Mouse (Mus musculus): ENCODE results near the gene 4930522L14Rik. TPM values are rescaled to one million over a fixed set of nuclear protein-coding genes. Genes with fewer than 3 reads are reported as not detected.
"Not testable (repeated sequence)": the region's sequence is repeated elsewhere in the genome, so short reads cannot be mapped to it uniquely, and the experiment has no call there.

Gene 4930522L14Rik
- 11.9 and 14.0 TPM in 2 replicates for polyA plus RNA-seq (2014; fragmentation: Nextera tagmentation; extraction: Ambion mirVana)

GRCm38 (mm10) chr5:109751391-109752071, at the start of gene 4930522L14Rik:
4930522L14Rik (minus strand) TSS chr5:109751886.
- peak; percentile 97 for ATAC-seq (ENCODE audit: insufficient number of reproducible peaks, insufficient read depth, low FRiP score, low read depth)
- not testable (repeated sequence) for H3K27me3 ChIP-seq (ENCODE audit: control insufficient read depth, insufficient read depth, low read length); H3K36me3 ChIP-seq (ENCODE audit: control insufficient read depth, insufficient read depth, low read length); H3K9me3 ChIP-seq (ENCODE audit: control insufficient read depth, low read depth, low read length); H3K4me1 ChIP-seq (ENCODE audit: control insufficient read depth, insufficient read depth, low read length)
- Histone ChIP-seq H3K4me3 (ENCODE audit: low read depth, low read length) (peak within 1 kb of the TSS; percentile 57), H3K4me2 (replicated peaks; ENCODE audit: low read depth, low read length) (peak within 1 kb of the TSS; percentile 51), H3K9ac (replicated peaks; ENCODE audit: low read depth, low read length) (peak within 1 kb of the TSS; percentile 53; the same call in 1 of the 2 replicates), H3K27ac (ENCODE audit: low read length) (peak within 1 kb of the TSS; percentile 48; the same call in 1 of the 2 replicates)
- WGBS, result under 1% methylated on average over 23 of the region's 25 CpGs

DNA sequence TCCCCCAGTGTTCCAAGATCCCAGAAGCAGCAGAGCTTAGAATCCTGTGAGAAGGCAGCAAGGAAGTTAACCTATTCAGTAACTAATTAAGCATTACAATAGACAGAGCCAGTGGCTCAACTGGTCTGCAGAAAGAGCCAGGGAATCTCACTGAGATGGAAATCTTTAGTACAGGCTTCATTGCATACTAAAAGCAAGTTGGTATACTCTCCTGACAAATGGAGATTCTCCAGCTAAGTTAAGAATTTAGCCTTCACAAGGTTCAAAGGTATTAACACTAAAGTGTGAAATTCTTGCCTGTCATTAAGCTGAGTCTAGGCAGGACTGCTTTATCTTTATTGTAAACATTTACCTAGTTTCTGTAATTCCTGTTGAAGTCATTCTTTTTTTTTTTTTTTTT, 49.8 kb upstream of the 4930522L14Rik start:
- not testable (repeated sequence) for H3K4me3 ChIP-seq (ENCODE audit: low read depth, low read length); H3K9me3 ChIP-seq (ENCODE audit: control insufficient read depth, low read depth, low read length); H3K4me1 ChIP-seq (ENCODE audit: control insufficient read depth, insufficient read depth, low read length); H3K27ac ChIP-seq (ENCODE audit: low read length); H3K4me2 ChIP-seq (replicated peaks; ENCODE audit: low read depth, low read length); H3K9ac ChIP-seq (replicated peaks; ENCODE audit: low read depth, low read length); ATAC-seq (ENCODE audit: insufficient number of reproducible peaks, insufficient read depth, low FRiP score, low read depth); H3K36me3 ChIP-seq (ENCODE audit: control insufficient read depth, insufficient read depth, low read length); H3K27me3 ChIP-seq (ENCODE audit: control insufficient read depth, insufficient read depth, low read length)

DNA sequence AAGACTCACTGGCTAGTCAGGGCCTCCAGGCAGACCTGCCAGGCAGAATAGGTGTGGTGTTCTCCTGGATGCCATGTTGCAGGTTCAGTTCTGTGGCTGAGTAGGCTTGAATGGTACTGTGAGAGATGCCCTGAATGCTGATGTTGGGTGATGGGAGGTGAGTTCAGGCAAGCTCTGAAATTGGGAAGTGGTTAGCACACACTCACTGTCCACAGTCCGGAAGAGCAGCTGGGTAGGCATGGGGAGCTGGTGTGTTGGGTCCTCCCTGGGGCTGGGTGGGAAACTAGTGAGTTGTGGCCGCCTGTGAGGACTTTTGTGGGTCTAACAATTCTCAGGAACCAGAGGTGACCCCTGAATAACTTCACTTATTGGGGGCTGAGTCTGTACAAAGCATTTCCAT, 48.3 kb upstream of the 4930522L14Rik start:
- not testable (repeated sequence) for ATAC-seq (ENCODE audit: insufficient number of reproducible peaks, insufficient read depth, low FRiP score, low read depth); H3K4me1 ChIP-seq (ENCODE audit: control insufficient read depth, insufficient read depth, low read length); H3K9ac ChIP-seq (replicated peaks; ENCODE audit: low read depth, low read length); H3K9me3 ChIP-seq (ENCODE audit: control insufficient read depth, low read depth, low read length); H3K27ac ChIP-seq (ENCODE audit: low read length); H3K4me3 ChIP-seq (ENCODE audit: low read depth, low read length); H3K4me2 ChIP-seq (replicated peaks; ENCODE audit: low read depth, low read length); H3K27me3 ChIP-seq (ENCODE audit: control insufficient read depth, insufficient read depth, low read length); H3K36me3 ChIP-seq (ENCODE audit: control insufficient read depth, insufficient read depth, low read length)
- 49% methylated on average over 2 of the region's 2 CpGs for WGBS

GRCm38 (mm10) chr5:109797017-109797416, 45.3 kb upstream of the 4930522L14Rik start:
- not testable (repeated sequence) for H3K4me3 ChIP-seq (ENCODE audit: low read depth, low read length); H3K27ac ChIP-seq (ENCODE audit: low read length); H3K27me3 ChIP-seq (ENCODE audit: control insufficient read depth, insufficient read depth, low read length); H3K4me1 ChIP-seq (ENCODE audit: control insufficient read depth, insufficient read depth, low read length); H3K9ac ChIP-seq (replicated peaks; ENCODE audit: low read depth, low read length); H3K9me3 ChIP-seq (ENCODE audit: control insufficient read depth, low read depth, low read length); H3K4me2 ChIP-seq (replicated peaks; ENCODE audit: low read depth, low read length); ATAC-seq (ENCODE audit: insufficient number of reproducible peaks, insufficient read depth, low FRiP score, low read depth); H3K36me3 ChIP-seq (ENCODE audit: control insufficient read depth, insufficient read depth, low read length)
- WGBS, result 96% methylated on average over 3 of the region's 3 CpGs

- not testable (repeated sequence) for H3K36me3 ChIP-seq (ENCODE audit: control insufficient read depth, insufficient read depth, low read length); H3K27me3 ChIP-seq (ENCODE audit: control insufficient read depth, insufficient read depth, low read length); H3K4me1 ChIP-seq (ENCODE audit: control insufficient read depth, insufficient read depth, low read length); H3K9me3 ChIP-seq (ENCODE audit: control insufficient read depth, low read depth, low read length)
- peak overlapping the region; percentile 59 for H3K4me3 ChIP-seq (ENCODE audit: low read depth, low read length)
- peak overlapping the region; percentile 46 for H3K4me2 ChIP-seq (replicated peaks; ENCODE audit: low read depth, low read length)
- H3K27ac ChIP-seq (ENCODE audit: low read length), result peak overlapping the region; percentile 49; the same call in 1 of the 2 replicates
- 2% methylated on average over 25 of the region's 25 CpGs for WGBS
- peak; percentile 95 for ATAC-seq (ENCODE audit: insufficient number of reproducible peaks, insufficient read depth, low FRiP score, low read depth)
- peak overlapping the region; percentile 39; the same call in 1 of the 2 replicates for H3K9ac ChIP-seq (replicated peaks; ENCODE audit: low read depth, low read length)
Measured at GRCm38 (mm10) chr5:109795967-109796652, 44.4 kb upstream of the 4930522L14Rik start.

DNA sequence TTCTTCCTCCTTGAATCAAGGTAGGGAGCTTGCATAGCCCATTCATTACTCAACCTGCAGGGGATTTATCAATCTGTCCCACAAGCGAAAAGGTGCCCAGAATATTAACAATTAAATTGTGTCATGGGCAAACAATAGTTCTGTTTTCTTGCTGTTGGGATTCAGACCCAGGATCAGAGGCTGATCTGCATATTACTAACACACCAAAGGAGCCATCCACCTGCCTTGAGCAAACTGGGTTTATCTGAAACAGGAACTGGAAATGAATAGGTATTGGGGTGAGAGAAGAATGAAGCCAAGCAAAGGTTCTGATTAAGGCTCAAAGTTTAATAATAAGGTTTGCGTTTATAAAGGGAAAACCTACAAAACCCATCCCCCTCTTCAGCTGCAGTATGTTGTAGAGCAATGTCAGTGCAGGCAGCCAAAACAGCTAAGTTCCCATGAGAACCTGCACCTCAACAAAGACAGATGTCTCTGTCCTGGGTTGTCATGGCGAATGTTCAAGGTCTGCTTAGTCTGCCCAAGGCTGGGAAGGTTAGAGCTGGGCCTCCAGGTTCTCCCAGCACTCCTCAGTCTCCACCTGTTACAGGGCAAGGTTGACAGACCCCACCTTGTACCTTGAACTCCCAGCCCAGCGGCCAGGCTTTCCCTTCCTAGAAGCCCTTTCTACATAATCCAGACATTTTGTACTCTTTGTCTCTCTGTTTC, 541 bp upstream of the 4930522L14Rik start:
- not testable (repeated sequence) for H3K4me1 ChIP-seq (ENCODE audit: control insufficient read depth, insufficient read depth, low read length); H3K9ac ChIP-seq (replicated peaks; ENCODE audit: low read depth, low read length); H3K36me3 ChIP-seq (ENCODE audit: control insufficient read depth, insufficient read depth, low read length); H3K9me3 ChIP-seq (ENCODE audit: control insufficient read depth, low read depth, low read length); H3K27me3 ChIP-seq (ENCODE audit: control insufficient read depth, insufficient read depth, low read length); H3K27ac ChIP-seq (ENCODE audit: low read length)
- peak overlapping the region; percentile 51; the same call in 1 of the 2 replicates for H3K4me2 ChIP-seq (replicated peaks; ENCODE audit: low read depth, low read length)
- 73% methylated on average over 4 of the region's 4 CpGs for WGBS
- H3K4me3 ChIP-seq (ENCODE audit: low read depth, low read length), result peak overlapping the region; percentile 57; the same call in 1 of the 2 replicates
- peak; percentile 24; the same call in 1 of the 2 replicates for ATAC-seq (ENCODE audit: insufficient number of reproducible peaks, insufficient read depth, low FRiP score, low read depth)

DNA sequence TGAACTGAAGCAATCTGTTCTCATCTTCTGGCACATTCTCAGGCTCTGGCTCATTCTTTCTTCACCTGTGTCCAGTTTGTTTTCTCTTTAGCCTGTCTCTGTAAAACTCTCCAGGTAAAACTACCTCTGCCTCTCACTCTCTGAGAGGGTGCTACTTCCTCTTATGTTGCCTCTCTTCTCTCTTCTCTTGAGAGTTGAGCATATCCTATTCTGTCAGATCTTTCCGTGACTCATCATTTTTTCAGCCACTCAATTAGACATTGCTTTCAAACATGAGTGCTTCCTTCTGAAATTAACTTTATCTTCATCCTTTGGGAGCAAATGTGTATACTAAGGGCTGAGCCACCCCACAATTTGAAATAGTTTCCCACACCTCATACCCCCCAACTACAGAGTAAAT, 6.6 kb downstream of the 4930522L14Rik start:
- H3K4me3 ChIP-seq (ENCODE audit: low read depth, low read length); H3K27ac ChIP-seq (ENCODE audit: low read length); H3K4me1 ChIP-seq (ENCODE audit: control insufficient read depth, insufficient read depth, low read length); H3K4me2 ChIP-seq (replicated peaks; ENCODE audit: low read depth, low read length); H3K9me3 ChIP-seq (ENCODE audit: control insufficient read depth, low read depth, low read length); H3K27me3 ChIP-seq (ENCODE audit: control insufficient read depth, insufficient read depth, low read length); H3K9ac ChIP-seq (replicated peaks; ENCODE audit: low read depth, low read length); ATAC-seq (ENCODE audit: insufficient number of reproducible peaks, insufficient read depth, low FRiP score, low read depth); H3K36me3 ChIP-seq (ENCODE audit: control insufficient read depth, insufficient read depth, low read length): not testable (repeated sequence)
- 90% methylated on average over 1 of the region's 1 CpGs for WGBS

DNA sequence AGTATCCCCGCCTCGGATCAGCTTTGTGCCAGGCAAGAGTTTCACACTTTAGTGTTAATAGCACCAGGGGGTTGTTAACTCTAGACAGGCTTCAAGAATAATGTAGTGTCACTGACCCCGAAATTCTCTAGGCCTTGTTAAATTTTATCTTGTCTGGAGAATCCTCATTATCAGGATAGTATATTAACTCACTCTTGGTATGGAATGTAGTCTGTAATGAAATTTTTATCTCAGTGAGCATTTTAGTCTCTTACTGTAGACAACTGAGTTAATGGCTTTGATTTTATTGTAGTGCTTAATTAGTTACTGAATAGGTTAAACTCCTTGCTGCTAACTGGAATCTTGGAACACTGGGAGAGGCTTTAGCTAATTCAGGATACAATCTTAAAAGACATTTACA, 34.3 kb downstream of the 4930522L14Rik start:
- H3K9ac ChIP-seq (replicated peaks; ENCODE audit: low read depth, low read length); H3K36me3 ChIP-seq (ENCODE audit: control insufficient read depth, insufficient read depth, low read length); ATAC-seq (ENCODE audit: insufficient number of reproducible peaks, insufficient read depth, low FRiP score, low read depth); H3K27ac ChIP-seq (ENCODE audit: low read length); H3K9me3 ChIP-seq (ENCODE audit: control insufficient read depth, low read depth, low read length); H3K4me1 ChIP-seq (ENCODE audit: control insufficient read depth, insufficient read depth, low read length); H3K4me3 ChIP-seq (ENCODE audit: low read depth, low read length); H3K4me2 ChIP-seq (replicated peaks; ENCODE audit: low read depth, low read length); H3K27me3 ChIP-seq (ENCODE audit: control insufficient read depth, insufficient read depth, low read length): not testable (repeated sequence)
- 49% methylated on average over 3 of the region's 3 CpGs for WGBS
